Mouse (Mus musculus): ENCODE results near the gene Orai2. TPM values are rescaled to one million over a fixed set of nuclear protein-coding genes. Genes with fewer than 3 reads are reported as not detected.
A peak's percentile ranks its signal among the peaks of the same experiment; 100 is the strongest.

The Orai2 gene
- total and polyA plus RNA-seq, 3 experiments, result 7.3 to 8.8 (median 7.4) TPM

GRCm38 (mm10) chr5:136136292-136136990 lies 34.1 kb downstream of the Orai2 start:
- peak overlapping the region; percentile 30; the same call in 1 of the 2 replicates for H3K27ac ChIP-seq (ENCODE audit: insufficient read depth, low read depth)
- no peaks in the 10 kb centered on the region for H3K9me3 ChIP-seq (replicated peaks; ENCODE audit: low read length)
- H3K79me2 ChIP-seq (replicated peaks; ENCODE audit: control insufficient read depth, extremely low read depth, insufficient read depth, poor library complexity, severe bottlenecking), result peaks cover 11% of the 10 kb centered on the region
- dilution Hi-C loops (cut with MboI; ENCODE audit: extremely low pct_ligation_motif_present, extremely low pct_unique_long_range_greater_than_20kb, low sequenced_read_pairs) (no loop called here), in situ Hi-C loops (cut with MboI; ENCODE audit: low pct_ligation_motif_present, low pct_unique_long_range_greater_than_20kb, low sequenced_read_pairs) (loop anchor here (5.0 kb wide), 2 partner anchors 41 to 54 kb away; partner anchors contain the start of gene Rasa4)
- TF ChIP-seq PAX5 (IDR thresholded peaks at IDR 0.05; ENCODE audit: low read length) (no peak), TBP (conservative IDR thresholded peaks at IDR 0.05; ENCODE audit: low read depth, low read length) (0 out of 2 replicates have a peak, but pooled peaks have one; percentile 57)
- peak; percentile 24 for DNase-seq (ENCODE audit: extremely low read depth)
- no peaks in the 10 kb centered on the region for H3K27me3 ChIP-seq (replicated peaks)
- peaks cover 42 to 66% of the 10 kb centered on the region in 2 experiments for H3K36me3 ChIP-seq (replicated peaks in 1 of 2; ENCODE audit: control insufficient read depth in 1 of 2, insufficient read depth in 1 of 2, low read length in 1 of 2)
- peak overlapping the region; percentile 60; the same call in 1 of the 2 replicates for H3K4me2 ChIP-seq (ENCODE audit: insufficient read depth, low read depth, poor library complexity, severe bottlenecking)
- H3K4me3 ChIP-seq (replicated peaks in 1 of 3; ENCODE audit: low read depth in 2 of 3, low read length in 2 of 3, poor library complexity in 1 of 3), result peak overlapping the region; percentile 61 to 96 (median 75)
- H3K9ac ChIP-seq (ENCODE audit: insufficient read depth, low read depth), result peak overlapping the region; percentile 58
- H3K4me1 ChIP-seq (ENCODE audit: control insufficient read depth in 1 of 2, insufficient read depth in 2 of 2), result peaks cover 6 to 20% of the 10 kb centered on the region in 2 experiments

DNA sequence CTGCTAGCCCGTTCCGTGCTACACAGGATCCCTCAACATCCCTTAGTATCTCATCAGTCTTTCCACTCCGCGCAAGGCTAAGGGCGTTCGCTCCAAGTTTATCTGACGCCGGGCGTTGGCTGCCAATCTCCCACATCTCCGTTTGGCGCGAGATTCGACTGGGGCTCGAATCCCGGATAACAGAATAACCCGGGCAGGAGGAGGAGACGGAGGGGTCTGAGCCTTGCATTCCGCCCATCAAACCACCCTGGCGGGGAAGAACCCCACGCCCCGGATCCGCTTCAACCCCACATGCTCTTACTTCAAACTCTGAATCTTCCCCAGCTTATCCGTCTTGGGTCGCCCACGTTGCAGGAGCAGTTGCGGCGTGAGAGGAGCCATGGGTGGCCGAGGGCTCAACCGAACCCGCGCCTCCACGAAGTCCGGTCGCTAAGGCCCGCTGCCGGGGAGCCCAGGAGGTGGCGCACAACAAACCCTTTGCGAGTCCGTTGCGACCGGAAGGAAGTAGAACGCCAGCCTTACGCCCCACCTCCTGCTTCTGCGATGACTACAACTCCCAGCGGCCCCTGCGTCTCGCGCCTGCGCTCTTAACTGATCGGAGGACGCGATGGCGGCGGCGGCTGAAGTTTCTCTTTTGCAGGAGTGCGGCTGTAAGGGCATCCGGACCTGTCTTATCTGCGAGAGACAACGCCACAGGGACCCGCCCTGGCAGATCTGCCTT lies 34.8 kb downstream of the Orai2 start, which contains the start of the genes Lrwd1 and Alkbh4:
TSS of gene Lrwd1 (minus strand) at position 504 of the 721 bp plus-strand sequence.
TSS of gene Alkbh4 (plus strand) at position 576 of the 721 bp plus-strand sequence.
- Histone ChIP-seq H3K4me2 (ENCODE audit: insufficient read depth, low read depth, poor library complexity, severe bottlenecking) (peak within 1 kb of the TSS; percentile 60; the same call in 1 of the 2 replicates), H3K27me3 (replicated peaks) (no peaks in the 10 kb centered on the region), H3K9me3 (replicated peaks; ENCODE audit: low read length) (no peaks in the 10 kb centered on the region), H3K4me1 (ENCODE audit: control insufficient read depth in 1 of 2, insufficient read depth in 2 of 2) (peaks cover 6 to 20% of the 10 kb centered on the region in 2 experiments), H3K36me3 (replicated peaks in 1 of 2; ENCODE audit: control insufficient read depth in 1 of 2, insufficient read depth in 1 of 2, low read length in 1 of 2) (peaks cover 38 to 66% of the 10 kb centered on the region in 2 experiments), H3K79me2 (replicated peaks; ENCODE audit: control insufficient read depth, extremely low read depth, insufficient read depth, poor library complexity, severe bottlenecking) (peaks cover 11% of the 10 kb centered on the region), H3K27ac (ENCODE audit: insufficient read depth, low read depth) (peak within 1 kb of the TSS; percentile 30; the same call in 1 of the 2 replicates), H3K4me3 (replicated peaks in 1 of 3; ENCODE audit: low read depth in 2 of 3, low read length in 2 of 3, poor library complexity in 1 of 3) (peak within 1 kb of the TSS; percentile 71 to 96 (median 75)), H3K9ac (ENCODE audit: insufficient read depth, low read depth) (peak within 1 kb of the TSS; percentile 83)
- dilution Hi-C loops (cut with MboI; ENCODE audit: extremely low pct_ligation_motif_present, extremely low pct_unique_long_range_greater_than_20kb, low sequenced_read_pairs), result no loop called here
- peak; percentile 97 for DNase-seq (ENCODE audit: extremely low read depth)
- in situ Hi-C loops (cut with MboI; ENCODE audit: low pct_ligation_motif_present, low pct_unique_long_range_greater_than_20kb, low sequenced_read_pairs), result loop anchor here (5.0 kb wide), 2 partner anchors 42 to 53 kb away; partner anchors contain the start of gene Rasa4
- TF ChIP-seq NELFE (IDR thresholded peaks at IDR 0.05; ENCODE audit: low read depth, low read length), result peak; percentile 70
- TF ChIP-seq CHD2 (IDR thresholded peaks at IDR 0.05; ENCODE audit: low read length), result peak; percentile 70; the same call in 1 of the 2 replicates
- TF ChIP-seq ELF1 (IDR thresholded peaks at IDR 0.05; ENCODE audit: low read depth, low read length), result peak; percentile 92
- TF ChIP-seq TCF12 (IDR thresholded peaks at IDR 0.05; ENCODE audit: low read depth, low read length), result peak; percentile 85
- peak; percentile 63 for TF ChIP-seq SMC3 (IDR thresholded peaks at IDR 0.05; ENCODE audit: low read depth, low read length)
- peak; percentile 93 for TF ChIP-seq NRF1 (IDR thresholded peaks at IDR 0.05; ENCODE audit: low read depth, low read length)
- no peak for TF ChIP-seq POLR2AphosphoS2 (IDR thresholded peaks at IDR 0.05; ENCODE audit: low read depth, low read length)
- no peak for TF ChIP-seq ZMIZ1 (IDR thresholded peaks at IDR 0.05; ENCODE audit: low read depth, low read length)
- no peak for TF ChIP-seq USF2 (conservative IDR thresholded peaks at IDR 0.05; ENCODE audit: low read depth, low read length)
- peak; percentile 85 for TF ChIP-seq POLR2A (IDR thresholded peaks at IDR 0.05; ENCODE audit: low read depth, low read length)
- no peak for TF ChIP-seq UBTF (IDR thresholded peaks at IDR 0.05; ENCODE audit: low read depth, low read length)
- TF ChIP-seq JUND (conservative IDR thresholded peaks at IDR 0.05; ENCODE audit: low read depth, low read length), result no peak
- TF ChIP-seq MAZ (IDR thresholded peaks at IDR 0.05; ENCODE audit: low read depth, low read length), result no peak
- TF ChIP-seq MXI1 (IDR thresholded peaks at IDR 0.05; ENCODE audit: low read depth, low read length), result peak; percentile 34; the same call in 1 of the 2 replicates
- TF ChIP-seq IRF4 (IDR thresholded peaks at IDR 0.05; ENCODE audit: low read depth, low read length), result 0 out of 2 replicates have a peak, but pooled peaks have one; percentile 6
- TF ChIP-seq RCOR1 (conservative IDR thresholded peaks at IDR 0.05; ENCODE audit: low read depth, low read length), result no peak
- no peak for TF ChIP-seq ETS1 (conservative IDR thresholded peaks at IDR 0.05; ENCODE audit: low read depth, low read length)
- TF ChIP-seq KAT2A (IDR thresholded peaks at IDR 0.05; ENCODE audit: insufficient replicate concordance, low read length), result peak; percentile 94; the same call in 1 of the 2 replicates
- TF ChIP-seq MYC (IDR thresholded peaks at IDR 0.05; ENCODE audit: low read depth, low read length), result 0 out of 2 replicates have a peak, but pooled peaks have one; percentile 9
- TF ChIP-seq EP300 (IDR thresholded peaks at IDR 0.05; ENCODE audit: low read length), result no peak
- no peak for TF ChIP-seq JUN (IDR thresholded peaks at IDR 0.05; ENCODE audit: insufficient read depth, low read depth, low read length)
- no peak for TF ChIP-seq TBP (conservative IDR thresholded peaks at IDR 0.05; ENCODE audit: low read depth, low read length)
- TF ChIP-seq HCFC1 (IDR thresholded peaks at IDR 0.05; ENCODE audit: low read depth, low read length), result peak; percentile 99
- TF ChIP-seq ZC3H11A (IDR thresholded peaks at IDR 0.05; ENCODE audit: low read depth, low read length), result no peak
- TF ChIP-seq CTCF (conservative IDR thresholded peaks at IDR 0.05 in 1 of 2, IDR thresholded peaks at IDR 0.05 in 1 of 2; ENCODE audit: low read depth in 2 of 2, low read length in 2 of 2), result peak in 1 of 2 experiments; percentile 75; a peak in 2 of 4 replicates
- peak; percentile 17; the same call in 1 of the 2 replicates for TF ChIP-seq RAD21 (IDR thresholded peaks at IDR 0.05; ENCODE audit: low read depth, low read length)
- no peak; the same call in 1 of the 2 replicates for TF ChIP-seq MAX (IDR thresholded peaks at IDR 0.05; ENCODE audit: low read length)
- no peak for TF ChIP-seq ZNF384 (IDR thresholded peaks at IDR 0.05; ENCODE audit: low read depth, low read length)

All from CH12.LX (cell line).